ENCODE assay signal across 10 mouse cellular contexts in the genomic region with DNA sequence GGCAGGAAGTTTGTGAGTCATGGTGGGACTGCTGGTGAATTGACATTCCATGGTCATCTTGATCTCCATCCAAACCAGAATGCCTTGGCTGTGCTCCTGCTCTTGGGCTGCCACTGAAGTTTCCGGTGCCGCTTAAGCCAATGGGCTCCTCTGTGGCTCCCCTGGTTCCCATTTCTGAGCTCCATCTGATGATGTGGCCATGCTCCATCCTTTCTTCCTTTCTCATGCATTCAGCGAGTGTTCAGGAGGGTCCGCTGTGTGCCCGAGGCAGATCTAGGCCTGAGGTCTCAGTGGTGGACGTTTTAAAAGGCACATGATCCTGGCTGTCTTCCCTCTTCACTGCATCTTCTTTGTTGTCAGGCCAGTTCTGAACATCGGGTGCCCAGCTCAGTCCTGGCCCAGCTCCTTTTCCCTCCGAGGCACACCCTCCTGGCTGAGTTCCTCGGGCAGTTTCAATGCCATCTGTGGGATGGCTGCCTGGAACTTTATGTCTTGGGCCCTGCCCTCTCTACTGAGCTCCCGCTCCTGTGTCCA. TPM values are rescaled to one million over a fixed set of nuclear protein-coding genes. Genes with fewer than 3 reads are reported as not detected.
A peak's percentile ranks its signal among the peaks of the same experiment; 100 is the strongest.
DNase-seq lines count a peak whose midpoint lies in the region; ATAC-seq lines count a peak whose summit lies in the region.
"Had no signal": no experiment of that assay in that cellular context is flagged by ENCODE, and none has a peak within 500 bp of the region (broad histone marks: within the 10 kb centered on the region; RNA-seq: fewer than 3 reads in every experiment).

No protein-coding gene starts in this region.

- no peak overlapping the region for H3K9ac ChIP-seq in forebrain, embryonic 16.5 days (replicated peaks; ENCODE audit: low read depth, low read length)
- no peak overlapping the region for H3K9ac ChIP-seq in forebrain, embryonic 13.5 days
- H3K9ac ChIP-seq in embryonic facial prominence, embryonic 15.5 days = no peak overlapping the region
- H3K9ac ChIP-seq: limb, embryonic 12.5 days had no signal

- peak; percentile 88 for DNase-seq in NIH3T3 (ENCODE audit: low read depth)
- DNase-seq in left cerebral cortex, adult 11 months (ENCODE audit: low spot score) = peak; percentile 43
- DNase-seq in right cerebral cortex, postnatal 10 days (ENCODE audit: low spot score in 2 of 2) = peak; percentile 82 to 86
- no peak for DNase-seq in kidney, postnatal 4 days

- H3K36me3 ChIP-seq in forebrain, embryonic 16.5 days (ENCODE audit: control insufficient read depth, insufficient read depth) = no peaks in the 10 kb centered on the region
- H3K36me3 ChIP-seq in forebrain, embryonic 13.5 days (ENCODE audit: poor library complexity, severe bottlenecking) = no peaks in the 10 kb centered on the region
- H3K36me3 ChIP-seq in embryonic facial prominence, embryonic 15.5 days = no peaks in the 10 kb centered on the region; the same call in 1 of the 2 replicates

- H3K4me1 ChIP-seq in forebrain, embryonic 16.5 days (replicated peaks; ENCODE audit: control insufficient read depth, insufficient read depth, low read length) = no peaks in the 10 kb centered on the region
- H3K4me1 ChIP-seq in forebrain, embryonic 13.5 days = no peaks in the 10 kb centered on the region
- peaks cover 38% of the 10 kb centered on the region for H3K4me1 ChIP-seq in embryonic facial prominence, embryonic 15.5 days

- no peak overlapping the region for H3K4me2 ChIP-seq in forebrain, embryonic 16.5 days (ENCODE audit: low read length)
- no peak overlapping the region for H3K4me2 ChIP-seq in forebrain, embryonic 13.5 days
- H3K4me2 ChIP-seq in embryonic facial prominence, embryonic 15.5 days (replicated peaks) = no peak overlapping the region
- H3K4me2 ChIP-seq: limb, embryonic 12.5 days had no signal

- no peaks in the 10 kb centered on the region for H3K27me3 ChIP-seq in forebrain, embryonic 16.5 days (replicated peaks; ENCODE audit: control insufficient read depth, insufficient read depth, low read length)
- no peaks in the 10 kb centered on the region for H3K27me3 ChIP-seq in forebrain, embryonic 13.5 days
- H3K27me3 ChIP-seq in embryonic facial prominence, embryonic 15.5 days = no peaks in the 10 kb centered on the region
- H3K27me3 ChIP-seq: CH12.LX; limb, embryonic 12.5 days had no signal

- peak; percentile 66; the same call in 1 of the 2 replicates for ATAC-seq in forebrain, embryonic 16.5 days
- no peak for ATAC-seq in forebrain, embryonic 13.5 days
- ATAC-seq in embryonic facial prominence, embryonic 15.5 days (ENCODE audit: insufficient number of reproducible peaks, low FRiP score, low TSS enrichment, low read depth) = peak; percentile 71; the same call in 1 of the 2 replicates
- no peak for ATAC-seq in activated CD4-positive, CD25-positive, alpha-beta regulatory T cell, adult 4 months

- no peak overlapping the region for H3K27ac ChIP-seq in forebrain, embryonic 16.5 days (ENCODE audit: low read length)
- H3K27ac ChIP-seq in forebrain, embryonic 13.5 days = no peak overlapping the region
- peak overlapping the region; percentile 75 for H3K27ac ChIP-seq in embryonic facial prominence, embryonic 15.5 days (replicated peaks)
- H3K27ac ChIP-seq: limb, embryonic 12.5 days had no signal

- WGBS in forebrain, embryonic 16.5 days = 64% methylated on average over 10 of the region's 10 CpGs
- WGBS in forebrain, embryonic 13.5 days = 82% methylated on average over 10 of the region's 10 CpGs
- WGBS in embryonic facial prominence, embryonic 15.5 days = 55% methylated on average over 10 of the region's 10 CpGs

- no peaks in the 10 kb centered on the region for H3K9me3 ChIP-seq in forebrain, embryonic 16.5 days (ENCODE audit: control insufficient read depth, low read length)
- no peaks in the 10 kb centered on the region for H3K9me3 ChIP-seq in forebrain, embryonic 13.5 days (replicated peaks)
- H3K9me3 ChIP-seq in embryonic facial prominence, embryonic 15.5 days (replicated peaks) = no peaks in the 10 kb centered on the region
- H3K9me3 ChIP-seq: limb, embryonic 12.5 days had no signal

- no peak overlapping the region for H3K4me3 ChIP-seq in forebrain, embryonic 16.5 days (replicated peaks; ENCODE audit: low read length)
- H3K4me3 ChIP-seq in forebrain, embryonic 13.5 days = no peak overlapping the region
- no peak overlapping the region for H3K4me3 ChIP-seq in embryonic facial prominence, embryonic 15.5 days (replicated peaks)
- H3K4me3 ChIP-seq: limb, embryonic 12.5 days had no signal

RNA-seq across cellular contexts. Expression of gene Mertk, which starts 40.0 kb away (rescaled TPM):
- polyA plus RNA-seq in forebrain, embryonic 16.5 days (2015; fragmentation: Nextera tagmentation; extraction: Ambion mirVana) = 0.73 and 1.2 TPM in 2 replicates
- polyA plus RNA-seq in forebrain, embryonic 13.5 days (2015; fragmentation: Nextera tagmentation; extraction: Ambion mirVana) = 0.56 and 0.88 TPM in 2 replicates
- 10.2 and 10.3 TPM in 2 replicates for polyA plus RNA-seq in embryonic facial prominence, embryonic 15.5 days (2015; fragmentation: Nextera tagmentation; extraction: Ambion mirVana)
- polyA plus RNA-seq in activated CD4-positive, CD25-positive, alpha-beta regulatory T cell, adult 4 months (2017; shearing (Covaris generic)) = not detected

RNA-seq across cellular contexts. Expression of gene Anapc1, which starts 51.6 kb away (rescaled TPM):
- polyA plus RNA-seq in forebrain, embryonic 16.5 days (2015; fragmentation: Nextera tagmentation; extraction: Ambion mirVana) = 59.5 and 62.2 TPM in 2 replicates
- polyA plus RNA-seq in forebrain, embryonic 13.5 days (2015; fragmentation: Nextera tagmentation; extraction: Ambion mirVana) = 57.5 and 65.6 TPM in 2 replicates
- 52.0 and 55.4 TPM in 2 replicates for polyA plus RNA-seq in embryonic facial prominence, embryonic 15.5 days (2015; fragmentation: Nextera tagmentation; extraction: Ambion mirVana)
- polyA plus RNA-seq in activated CD4-positive, CD25-positive, alpha-beta regulatory T cell, adult 4 months (2017; shearing (Covaris generic)) = 10 to 100 TPM; 31.4 to 40.6 TPM

Comparison
In these comparisons a context has a peak if more than half of its experiments do, and no peak if none do; other contexts are left out.
1. ATAC-seq: peak in forebrain, embryonic 16.5 days (single experiment) and embryonic facial prominence, embryonic 15.5 days (single experiment); none in forebrain, embryonic 13.5 days (single experiment) and activated CD4-positive, CD25-positive, alpha-beta regulatory T cell, adult 4 months (single experiment).
2. DNase-seq: peak in NIH3T3 (single experiment), left cerebral cortex, adult 11 months (single experiment) and right cerebral cortex, postnatal 10 days (2 of 2); none in kidney, postnatal 4 days (0 of 2).